ENCODE assay signal across 10 mouse cellular contexts in genomic region chr5:102825538-102825937, GRCm38 (mm10).
A peak's percentile ranks its signal among the peaks of the same experiment; 100 is the strongest.
DNase-seq lines count a peak whose midpoint lies in the region; ATAC-seq and TF ChIP-seq lines count a peak whose summit lies in the region.
"Had no signal": no experiment of that assay in that cellular context is flagged by ENCODE, and none has a peak within 500 bp of the region (broad histone marks: within the 10 kb centered on the region; RNA-seq: fewer than 3 reads in every experiment).

No protein-coding gene starts in this region.

- H3K36me3 ChIP-seq in stomach, embryonic 15.5 days, result no peaks in the 10 kb centered on the region
- no peaks in the 10 kb centered on the region for H3K36me3 ChIP-seq in forebrain, embryonic 16.5 days (ENCODE audit: control insufficient read depth, insufficient read depth)
- H3K36me3 ChIP-seq: neural tube, embryonic 13.5 days had no signal

- no peak overlapping the region for H3K9ac ChIP-seq in stomach, embryonic 15.5 days
- H3K9ac ChIP-seq in forebrain, embryonic 16.5 days (replicated peaks; ENCODE audit: low read depth, low read length), result no peak overlapping the region
- H3K9ac ChIP-seq: forebrain, postnatal 0 days; neural tube, embryonic 13.5 days had no signal

- TF ChIP-seq POLR2A in lung, adult 2 months (IDR thresholded peaks at IDR 0.05; ENCODE audit: borderline replicate concordance, extremely low read depth, low read depth, low read length), result no peak

- H3K27ac ChIP-seq in stomach, embryonic 15.5 days, result no peak overlapping the region; the same call in 1 of the 2 replicates
- no peak overlapping the region for H3K27ac ChIP-seq in forebrain, embryonic 16.5 days (ENCODE audit: low read length)
- H3K27ac ChIP-seq: neural tube, embryonic 13.5 days had no signal

- no peaks in the 10 kb centered on the region for H3K4me1 ChIP-seq in lung, adult 2 months (ENCODE audit: control insufficient read depth, insufficient read depth, low read length)
- H3K4me1 ChIP-seq in stomach, embryonic 15.5 days, result no peaks in the 10 kb centered on the region
- peaks cover 6% of the 10 kb centered on the region for H3K4me1 ChIP-seq in forebrain, embryonic 16.5 days (replicated peaks; ENCODE audit: control insufficient read depth, insufficient read depth, low read length)

- no peaks in the 10 kb centered on the region for H3K27me3 ChIP-seq in stomach, embryonic 15.5 days (replicated peaks)
- H3K27me3 ChIP-seq in forebrain, embryonic 16.5 days (replicated peaks; ENCODE audit: control insufficient read depth, insufficient read depth, low read length), result no peaks in the 10 kb centered on the region
- H3K27me3 ChIP-seq: neural tube, embryonic 13.5 days; Patski had no signal

- no peak for TF ChIP-seq CTCF in lung, adult 2 months (IDR thresholded peaks at IDR 0.05; ENCODE audit: insufficient read depth, low read length)

- no peak overlapping the region for H3K4me3 ChIP-seq in lung, adult 2 months (replicated peaks; ENCODE audit: extremely low read depth, low read depth, low read length)
- no peak overlapping the region for H3K4me3 ChIP-seq in stomach, embryonic 15.5 days (replicated peaks)
- H3K4me3 ChIP-seq in forebrain, embryonic 16.5 days (replicated peaks; ENCODE audit: low read length), result no peak overlapping the region
- H3K4me3 ChIP-seq: neural tube, embryonic 13.5 days had no signal

- H3K9me3 ChIP-seq in stomach, embryonic 15.5 days, result no peaks in the 10 kb centered on the region
- no peaks in the 10 kb centered on the region for H3K9me3 ChIP-seq in forebrain, embryonic 16.5 days (ENCODE audit: control insufficient read depth, low read length)
- H3K9me3 ChIP-seq: neural tube, embryonic 13.5 days had no signal

- 44% methylated on average over 8 of the region's 8 CpGs for WGBS in lung, adult 2 months
- WGBS in stomach, embryonic 15.5 days, result 62% methylated on average over 8 of the region's 8 CpGs
- 57% methylated on average over 8 of the region's 8 CpGs for WGBS in forebrain, embryonic 16.5 days

- peak; percentile 56; the same call in 1 of the 2 replicates for ATAC-seq in stomach, embryonic 15.5 days (ENCODE audit: insufficient read depth, low FRiP score, low read depth)
- no peak for ATAC-seq in forebrain, embryonic 16.5 days
- ATAC-seq: forebrain, postnatal 0 days; Patski had no signal

- DNase-seq in lung, adult 18-20 months, result peak; percentile 9 to 33
- no peak for DNase-seq in lung, adult 2 months
- DNase-seq in gastrocnemius, adult 8-10 months (ENCODE audit: low spot score in 2 of 2), result peak; percentile 43 to 51
- DNase-seq in heart, postnatal 4 days, result peak; percentile 79
- DNase-seq in embryo, embryonic 11 days, result no peak
- DNase-seq: forebrain, postnatal 0 days had no signal

- no peak overlapping the region for H3K4me2 ChIP-seq in stomach, embryonic 15.5 days
- H3K4me2 ChIP-seq in forebrain, embryonic 16.5 days (ENCODE audit: low read length), result no peak overlapping the region
- H3K4me2 ChIP-seq: neural tube, embryonic 13.5 days had no signal

Comparison
In these comparisons a context has a peak if more than half of its experiments do, and no peak if none do; other contexts are left out.
1. DNase-seq: peak in lung, adult 18-20 months (2 of 2), gastrocnemius, adult 8-10 months (2 of 2) and heart, postnatal 4 days (single experiment); none in lung, adult 2 months (single experiment) and embryo, embryonic 11 days (single experiment).